Mouse (Mus musculus): ENCODE measurements around the gene Pfkfb3. TPM values are rescaled to one million over a fixed set of nuclear protein-coding genes. Genes with fewer than 3 reads are reported as not detected.
A peak's percentile ranks its signal among the peaks of the same experiment; 100 is the strongest.

Pfkfb3 gene
- 12.7 and 20.5 TPM in 2 replicates for polyA plus RNA-seq (2016; fragmentation: Nextera tagmentation; extraction: Ambion mirVana)

DNA sequence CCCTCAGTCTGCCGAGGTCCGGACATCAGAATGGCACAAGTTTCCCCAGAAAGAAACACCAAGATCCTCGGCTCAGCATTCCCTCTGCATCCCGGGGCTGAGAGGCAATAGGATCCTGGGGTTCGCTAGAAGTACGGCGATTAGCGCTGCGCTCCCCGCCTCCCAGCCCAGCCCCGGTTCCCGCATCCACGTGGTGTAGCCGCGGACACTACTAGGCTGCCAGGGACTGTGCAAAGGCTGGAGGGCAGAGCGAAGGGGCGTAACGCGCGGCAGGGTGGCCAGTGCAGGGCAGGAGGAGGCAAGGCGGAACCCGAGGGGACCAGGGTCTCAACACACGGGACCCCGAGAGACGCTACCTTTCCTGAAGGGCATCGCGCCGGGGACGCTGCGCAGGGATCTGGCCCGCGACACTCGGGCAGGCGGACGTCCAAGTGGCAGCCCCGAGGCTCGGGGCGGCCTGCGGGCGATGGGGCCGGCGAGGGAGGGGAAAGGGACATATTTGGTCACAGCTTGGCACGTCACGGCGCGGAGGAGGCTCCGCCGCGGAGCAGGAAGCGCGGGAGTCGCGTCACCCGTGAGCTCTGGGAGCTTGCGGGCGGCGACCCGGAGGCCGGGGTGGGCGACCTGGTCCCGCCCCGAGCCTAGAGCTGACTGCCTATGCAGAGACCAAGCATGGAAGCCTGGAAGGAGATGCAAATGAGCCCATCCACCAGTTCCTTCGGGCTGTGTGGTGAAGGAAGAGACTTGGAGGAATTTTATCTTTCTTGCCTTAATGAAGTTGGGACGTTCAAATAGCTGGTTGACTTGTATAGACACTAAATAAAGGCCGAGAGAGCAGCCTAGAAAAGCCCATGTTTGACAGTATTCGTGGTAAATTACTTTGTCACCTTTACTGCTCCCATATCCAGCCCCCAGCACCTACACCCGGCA, at the start of gene Pfkfb3:
TSS of gene Pfkfb3 (minus strand) at position 607 of the 930 bp plus-strand sequence.
- DNase-seq (ENCODE audit: low spot score) = peak; percentile 81

DNA sequence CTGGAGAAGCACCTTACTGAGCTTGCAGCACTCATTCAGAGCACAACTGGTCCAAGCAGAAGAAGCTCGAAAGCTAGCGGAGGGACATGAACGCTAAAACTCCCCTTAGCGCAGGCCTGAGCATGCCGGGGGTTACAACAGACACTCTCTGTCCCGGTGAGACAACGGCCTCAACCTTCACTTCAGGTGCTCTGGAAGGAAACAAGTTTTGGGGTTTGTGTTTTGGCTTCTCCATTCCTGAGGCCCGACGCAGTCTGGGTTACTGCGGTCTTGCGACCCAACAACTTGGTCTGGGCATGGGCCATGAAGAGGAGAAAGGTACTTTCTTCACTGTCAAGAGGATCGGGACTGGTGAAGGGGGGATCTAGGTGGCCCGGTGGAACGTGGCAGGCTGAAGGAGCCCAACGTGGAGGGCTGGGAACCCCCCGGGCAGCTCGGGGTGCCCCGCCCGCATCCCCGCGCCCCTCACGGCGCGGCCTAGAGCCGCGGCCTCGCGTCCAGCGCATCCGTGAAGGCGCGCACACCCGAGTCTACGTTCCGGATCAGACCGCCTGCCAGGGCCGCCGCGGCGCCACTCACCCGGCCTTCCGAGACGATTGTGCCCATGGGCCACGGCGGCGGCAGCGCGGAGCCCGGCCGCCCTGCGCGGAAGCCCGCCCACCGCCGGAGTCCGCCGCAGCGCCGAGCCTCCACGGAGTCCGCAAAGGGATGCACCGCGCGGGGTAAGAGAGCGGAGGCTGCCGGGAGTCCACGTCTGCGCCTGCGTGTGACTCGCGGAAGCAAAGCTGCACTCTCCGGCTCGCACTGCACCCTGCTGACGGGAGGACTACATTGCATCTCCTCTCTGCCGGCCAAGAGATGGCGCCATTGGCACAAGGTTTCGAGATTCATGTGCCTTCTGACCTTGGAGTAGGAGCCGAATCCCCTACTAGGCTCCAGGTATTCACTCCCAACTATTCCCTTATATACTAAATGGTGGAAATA, 48.9 kb upstream of the Pfkfb3 start:
- no peaks in the 10 kb centered on the region for H3K9me3 ChIP-seq
- H3K36me3 ChIP-seq = peaks cover 30% of the 10 kb centered on the region
- H3K4me3 ChIP-seq = peak overlapping the region; percentile 95
- under 1% methylated on average over 78 of the region's 78 CpGs for WGBS
- H3K27me3 ChIP-seq (ENCODE audit: insufficient read depth, poor library complexity, severe bottlenecking) = no peaks in the 10 kb centered on the region
- DNase-seq (ENCODE audit: low spot score) = peak; percentile 96
- H3K27ac ChIP-seq = peak overlapping the region; percentile 98
- peaks cover 9% of the 10 kb centered on the region; the same call in 1 of the 2 replicates for H3K4me1 ChIP-seq

More for the DNA sequence above, at the start of gene Pfkfb3:
- H3K9me3 ChIP-seq = no peaks in the 10 kb centered on the region
- H3K4me1 ChIP-seq = peaks cover 11% of the 10 kb centered on the region
- peaks cover 38% of the 10 kb centered on the region for H3K27me3 ChIP-seq (ENCODE audit: insufficient read depth, poor library complexity, severe bottlenecking)
- peak within 1 kb of the TSS; percentile 83 for H3K27ac ChIP-seq
- no peaks in the 10 kb centered on the region for H3K36me3 ChIP-seq
- 2% methylated on average over 67 of the region's 67 CpGs for WGBS
- H3K4me3 ChIP-seq = peak within 1 kb of the TSS; percentile 68

DNA sequence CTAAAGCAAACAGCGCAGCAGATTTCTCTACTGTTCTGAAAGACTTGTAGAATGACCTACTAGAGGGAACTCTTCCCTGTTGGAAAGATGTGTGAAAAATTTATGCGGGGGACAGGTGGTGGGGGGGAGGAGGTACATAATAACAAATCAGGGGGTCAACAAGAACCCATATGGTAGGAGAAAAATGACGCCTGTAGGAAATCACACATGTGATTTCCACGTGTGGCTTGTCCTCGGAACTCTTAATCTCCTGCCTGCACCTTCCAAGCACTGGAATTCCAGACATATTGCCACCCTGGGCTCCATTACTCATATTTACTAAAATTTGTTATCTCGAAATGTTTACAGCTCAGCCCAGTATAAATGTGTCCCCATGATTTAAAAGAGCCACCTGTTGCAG, 47.9 kb upstream of the Pfkfb3 start:
- peak; percentile 43 for DNase-seq (ENCODE audit: low spot score)
- H3K36me3 ChIP-seq = peaks cover 40% of the 10 kb centered on the region
- peak overlapping the region; percentile 95 for H3K4me3 ChIP-seq
- no peaks in the 10 kb centered on the region for H3K9me3 ChIP-seq
- no peak overlapping the region for H3K27ac ChIP-seq
- no peaks in the 10 kb centered on the region for H3K27me3 ChIP-seq (ENCODE audit: insufficient read depth, poor library complexity, severe bottlenecking)
- 73% methylated on average over 6 of the region's 6 CpGs for WGBS
- H3K4me1 ChIP-seq = peaks cover 9% of the 10 kb centered on the region; the same call in 1 of the 2 replicates

DNA sequence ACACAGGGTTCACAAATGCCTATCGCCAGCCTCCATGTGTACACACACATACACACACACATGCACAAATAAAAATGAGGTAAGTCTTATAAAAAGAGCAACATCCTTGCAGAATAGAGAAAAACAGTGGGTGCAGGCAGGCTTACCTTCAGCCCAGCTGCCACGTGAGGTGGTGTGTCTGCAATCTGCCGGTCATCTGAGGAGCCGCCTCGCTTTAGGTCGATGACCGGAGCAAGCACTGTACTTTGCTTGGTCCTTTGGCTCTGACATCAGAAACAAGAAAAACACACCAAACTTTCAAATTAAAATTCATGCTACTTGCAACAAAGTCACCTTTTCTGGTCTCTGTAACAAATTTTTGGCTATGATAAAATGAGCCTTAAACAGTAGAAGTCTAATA, 44.0 kb upstream of the Pfkfb3 start:
- H3K27me3 ChIP-seq (ENCODE audit: insufficient read depth, poor library complexity, severe bottlenecking) = no peaks in the 10 kb centered on the region
- H3K9me3 ChIP-seq = no peaks in the 10 kb centered on the region
- WGBS = 91% methylated on average over 7 of the region's 7 CpGs
- peaks cover 70% of the 10 kb centered on the region for H3K36me3 ChIP-seq
- H3K4me1 ChIP-seq = peaks cover 9% of the 10 kb centered on the region; the same call in 1 of the 2 replicates
- DNase-seq (ENCODE audit: low spot score) = no peak
- no peak overlapping the region for H3K27ac ChIP-seq
- no peak overlapping the region for H3K4me3 ChIP-seq

DNA sequence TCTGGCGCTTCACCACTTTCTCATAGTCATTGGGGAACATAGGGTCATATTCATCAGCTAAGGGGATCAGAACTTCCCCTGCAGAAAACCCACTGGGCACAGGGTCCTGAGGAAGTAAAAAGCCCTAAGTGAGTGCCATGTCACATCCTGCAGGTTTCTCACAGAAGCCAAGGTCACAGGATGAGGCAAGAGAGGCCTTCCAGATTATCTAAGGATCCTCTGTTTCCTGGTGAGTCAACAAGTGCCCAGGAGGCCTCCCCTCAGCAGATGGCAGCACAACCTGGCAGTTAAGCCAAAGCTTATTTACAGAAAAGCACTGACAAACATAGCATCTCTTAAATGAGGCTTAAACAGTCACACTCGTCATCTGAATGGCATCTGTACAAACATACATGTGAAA, 42.8 kb upstream of the Pfkfb3 start:
- peaks cover 82% of the 10 kb centered on the region for H3K36me3 ChIP-seq
- H3K27ac ChIP-seq = no peak overlapping the region
- peaks cover 2% of the 10 kb centered on the region; the same call in 1 of the 2 replicates for H3K4me1 ChIP-seq
- 85% methylated on average over 2 of the region's 2 CpGs for WGBS
- DNase-seq (ENCODE audit: low spot score) = no peak
- H3K27me3 ChIP-seq (ENCODE audit: insufficient read depth, poor library complexity, severe bottlenecking) = no peaks in the 10 kb centered on the region
- H3K9me3 ChIP-seq = no peaks in the 10 kb centered on the region
- H3K4me3 ChIP-seq = no peak overlapping the region

DNA sequence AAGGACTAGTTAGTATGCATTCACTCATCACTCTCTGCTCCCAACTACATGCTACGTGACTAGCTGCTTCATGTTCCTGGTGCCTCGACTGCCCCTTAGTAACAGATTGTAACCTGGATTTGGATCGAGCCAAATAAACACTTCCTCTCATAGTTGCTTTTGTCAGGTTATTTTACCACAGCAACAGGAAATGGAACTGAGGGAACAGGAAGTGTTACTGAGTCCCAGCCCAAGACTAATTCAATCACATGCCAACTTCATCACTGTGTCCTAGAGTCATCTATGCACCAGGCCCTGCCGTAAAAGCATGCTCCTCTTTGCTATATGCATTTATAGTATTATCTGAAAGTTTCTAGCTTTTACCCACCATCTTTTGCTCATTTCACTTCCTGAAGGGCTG, 34.1 kb upstream of the Pfkfb3 start:
- WGBS = 85% methylated on average over 4 of the region's 4 CpGs
- no peak for DNase-seq (ENCODE audit: low spot score)
- Histone ChIP-seq H3K27ac (no peak overlapping the region), H3K36me3 (peaks cover 96% of the 10 kb centered on the region), H3K9me3 (no peaks in the 10 kb centered on the region), H3K27me3 (ENCODE audit: insufficient read depth, poor library complexity, severe bottlenecking) (no peaks in the 10 kb centered on the region), H3K4me1 (no peaks in the 10 kb centered on the region), H3K4me3 (no peak overlapping the region)

DNA sequence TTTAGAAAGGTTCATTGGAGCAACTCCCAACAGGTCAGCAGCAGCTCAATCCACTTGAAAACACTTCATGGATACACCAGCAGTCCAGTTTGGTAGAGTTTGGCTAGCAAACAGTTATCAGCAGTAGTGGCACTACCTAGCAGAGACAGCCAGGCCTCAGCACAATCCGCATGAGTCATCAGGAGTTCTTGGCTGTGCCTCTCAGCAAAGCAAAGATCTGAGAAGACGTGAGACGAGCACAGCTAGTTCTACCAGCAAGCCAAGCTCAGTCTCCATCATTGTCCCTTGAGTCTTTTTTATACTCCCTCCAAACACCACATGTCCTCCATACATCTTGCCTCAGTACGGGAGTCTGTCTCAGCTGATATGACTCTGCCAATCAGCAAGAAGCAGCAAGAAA, 25.5 kb upstream of the Pfkfb3 start:
- Histone ChIP-seq H3K4me1 (no peaks in the 10 kb centered on the region), H3K9me3 (no peaks in the 10 kb centered on the region), H3K36me3 (peaks cover 24% of the 10 kb centered on the region), H3K27ac (no peak overlapping the region), H3K27me3 (ENCODE audit: insufficient read depth, poor library complexity, severe bottlenecking) (no peaks in the 10 kb centered on the region), H3K4me3 (no peak overlapping the region)
- WGBS = 86% methylated on average over 4 of the region's 4 CpGs
- no peak for DNase-seq (ENCODE audit: low spot score)

DNA sequence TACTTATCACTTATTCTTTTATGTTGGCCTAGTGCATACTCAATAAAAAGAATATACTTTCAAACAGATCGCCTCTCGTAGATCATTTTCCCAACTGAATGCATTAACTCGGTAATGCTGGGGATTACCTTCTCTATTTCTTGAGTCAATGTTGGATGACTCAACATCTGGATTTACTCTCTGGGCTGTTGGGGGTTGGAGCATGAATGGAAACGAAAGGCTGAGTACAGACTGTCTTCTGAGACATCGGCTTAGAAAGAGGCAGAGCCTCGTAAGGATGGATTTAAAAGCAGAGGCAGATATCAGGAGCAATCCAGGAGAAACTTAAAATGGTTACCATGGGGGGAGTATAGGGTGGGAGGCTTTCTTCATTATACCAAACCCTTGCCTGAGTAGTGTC, 24.3 kb upstream of the Pfkfb3 start:
- DNase-seq (ENCODE audit: low spot score) = no peak
- H3K4me1 ChIP-seq = no peaks in the 10 kb centered on the region
- no peak overlapping the region for H3K27ac ChIP-seq
- peaks cover 13% of the 10 kb centered on the region for H3K36me3 ChIP-seq
- H3K27me3 ChIP-seq (ENCODE audit: insufficient read depth, poor library complexity, severe bottlenecking) = no peaks in the 10 kb centered on the region
- no peaks in the 10 kb centered on the region for H3K9me3 ChIP-seq
- H3K4me3 ChIP-seq = no peak overlapping the region
- 90% methylated on average over 6 of the region's 6 CpGs for WGBS

DNA sequence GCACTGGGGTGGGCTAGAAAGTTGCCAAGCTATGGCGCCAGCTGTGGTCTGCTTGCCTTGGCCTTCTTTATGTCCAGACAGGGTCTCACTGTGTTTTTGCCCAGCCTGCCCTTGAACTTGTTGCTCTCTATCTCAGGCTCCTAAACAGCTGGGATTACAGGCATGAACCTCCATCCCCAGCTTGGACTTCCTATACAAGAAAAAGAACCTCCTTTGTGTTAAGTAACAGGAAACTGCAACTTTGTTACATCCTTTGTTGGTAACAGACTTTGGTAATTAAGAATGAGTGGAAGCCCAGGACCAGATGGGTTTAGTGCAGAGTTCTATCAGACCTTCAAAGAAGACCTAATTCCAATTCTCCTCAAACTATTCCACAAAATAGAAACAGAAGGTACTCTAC, 19.8 kb upstream of the Pfkfb3 start:
- Histone ChIP-seq H3K36me3 (no peaks in the 10 kb centered on the region), H3K27me3 (ENCODE audit: insufficient read depth, poor library complexity, severe bottlenecking) (no peaks in the 10 kb centered on the region), H3K4me3 (no peak overlapping the region), H3K9me3 (no peaks in the 10 kb centered on the region), H3K4me1 (no peaks in the 10 kb centered on the region), H3K27ac (no peak overlapping the region)
- DNase-seq (ENCODE audit: low spot score) = no peak
- 90% methylated on average over 1 of the region's 1 CpGs for WGBS

DNA sequence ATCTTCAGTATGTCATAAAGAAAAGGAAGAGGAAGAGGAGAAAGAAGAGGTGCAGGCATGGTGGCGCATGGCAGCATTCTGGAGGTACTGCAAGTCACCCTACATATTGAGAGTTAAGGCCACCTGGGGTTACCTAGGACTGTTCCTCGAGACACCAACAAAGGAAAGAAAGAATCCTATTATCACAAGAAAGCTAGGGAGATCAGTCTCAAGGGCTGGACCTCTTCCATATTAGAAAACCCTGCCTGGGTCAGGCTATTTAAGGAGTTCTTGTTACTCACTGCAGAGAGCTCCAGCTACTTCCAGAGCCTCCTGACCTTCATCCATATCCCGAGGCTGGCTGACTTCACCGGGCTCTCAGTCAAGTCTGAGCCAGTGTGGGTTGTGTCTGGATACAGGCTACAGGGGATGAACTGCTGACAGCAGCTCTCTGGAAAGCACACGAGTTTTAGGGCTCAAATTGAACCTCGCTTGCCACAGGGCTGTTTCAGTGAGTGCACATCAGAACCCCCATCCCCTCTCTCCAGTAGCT, 17.2 kb upstream of the Pfkfb3 start:
- H3K27ac ChIP-seq = no peak overlapping the region
- 39% methylated on average over 6 of the region's 6 CpGs for WGBS
- H3K9me3 ChIP-seq = no peaks in the 10 kb centered on the region
- H3K4me3 ChIP-seq = no peak overlapping the region
- no peaks in the 10 kb centered on the region for H3K36me3 ChIP-seq
- no peaks in the 10 kb centered on the region for H3K4me1 ChIP-seq
- no peak for DNase-seq (ENCODE audit: low spot score)
- H3K27me3 ChIP-seq (ENCODE audit: insufficient read depth, poor library complexity, severe bottlenecking) = no peaks in the 10 kb centered on the region

DNA sequence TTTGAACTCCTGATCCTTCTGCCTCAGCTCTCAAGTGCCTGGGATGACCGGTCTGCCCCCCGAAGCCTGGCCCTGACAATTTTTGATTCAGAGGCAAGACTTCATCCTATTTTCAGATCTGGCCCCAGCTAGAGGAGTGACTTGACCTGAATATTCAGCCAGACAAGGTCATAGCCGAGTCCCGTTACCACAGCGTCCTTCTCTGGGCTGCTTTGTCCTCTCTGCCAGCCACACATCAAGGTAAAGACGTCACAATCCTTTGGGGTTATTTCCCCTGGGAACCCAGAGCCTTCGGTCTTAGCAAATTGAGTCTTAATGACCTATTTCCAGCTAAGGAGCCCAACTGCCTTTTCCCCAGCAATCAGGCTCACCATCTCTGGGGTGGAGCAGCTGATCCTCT, 14.6 kb upstream of the Pfkfb3 start:
- Histone ChIP-seq H3K4me3 (no peak overlapping the region), H3K36me3 (no peaks in the 10 kb centered on the region), H3K27ac (no peak overlapping the region), H3K27me3 (ENCODE audit: insufficient read depth, poor library complexity, severe bottlenecking) (no peaks in the 10 kb centered on the region), H3K9me3 (no peaks in the 10 kb centered on the region), H3K4me1 (no peaks in the 10 kb centered on the region)
- DNase-seq (ENCODE audit: low spot score) = no peak
- 80% methylated on average over 7 of the region's 7 CpGs for WGBS

DNA sequence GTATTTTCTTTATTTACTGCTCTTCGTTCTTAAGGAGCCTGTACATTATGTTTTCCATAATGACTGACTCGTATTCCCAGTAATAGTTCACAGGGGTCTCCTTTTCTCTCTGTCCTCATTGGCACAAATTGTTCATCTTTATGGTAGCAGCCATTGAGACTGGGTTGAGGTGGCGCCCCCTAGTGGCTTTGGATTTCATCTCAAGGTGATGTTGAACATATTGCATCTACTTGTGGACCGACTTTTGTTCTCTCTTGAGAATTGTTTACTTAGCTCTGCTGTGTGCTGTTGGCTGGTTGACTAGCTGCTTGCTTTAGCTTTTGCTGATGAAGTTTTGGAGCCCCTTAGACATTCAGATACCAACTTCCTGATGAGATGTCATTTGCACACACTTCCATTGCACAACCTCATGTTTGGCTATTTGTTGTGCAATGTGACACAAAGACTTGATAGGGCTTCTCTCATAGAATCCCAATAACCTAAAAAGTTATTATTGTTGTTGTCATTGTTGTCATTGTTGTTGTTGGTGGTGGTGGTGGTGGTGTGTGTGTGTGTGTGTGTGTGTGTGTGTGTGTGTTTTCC, 14.0 kb upstream of the Pfkfb3 start:
- H3K9me3 ChIP-seq = no peaks in the 10 kb centered on the region
- 62% methylated on average over 4 of the region's 4 CpGs for WGBS
- no peaks in the 10 kb centered on the region for H3K4me1 ChIP-seq
- H3K36me3 ChIP-seq = no peaks in the 10 kb centered on the region
- H3K4me3 ChIP-seq = no peak overlapping the region
- H3K27me3 ChIP-seq (ENCODE audit: insufficient read depth, poor library complexity, severe bottlenecking) = no peaks in the 10 kb centered on the region
- DNase-seq (ENCODE audit: low spot score) = no peak
- no peak overlapping the region for H3K27ac ChIP-seq
